Mouse (Mus musculus): ENCODE results near the gene Gm10260. TPM values are rescaled to one million over a fixed set of nuclear protein-coding genes. Genes with fewer than 3 reads are reported as not detected.

Gm10260 gene
- polyA plus RNA-seq (2016; fragmentation: Nextera tagmentation; extraction: Ambion mirVana), result 5.5 and 6.2 TPM in 2 replicates

DNA sequence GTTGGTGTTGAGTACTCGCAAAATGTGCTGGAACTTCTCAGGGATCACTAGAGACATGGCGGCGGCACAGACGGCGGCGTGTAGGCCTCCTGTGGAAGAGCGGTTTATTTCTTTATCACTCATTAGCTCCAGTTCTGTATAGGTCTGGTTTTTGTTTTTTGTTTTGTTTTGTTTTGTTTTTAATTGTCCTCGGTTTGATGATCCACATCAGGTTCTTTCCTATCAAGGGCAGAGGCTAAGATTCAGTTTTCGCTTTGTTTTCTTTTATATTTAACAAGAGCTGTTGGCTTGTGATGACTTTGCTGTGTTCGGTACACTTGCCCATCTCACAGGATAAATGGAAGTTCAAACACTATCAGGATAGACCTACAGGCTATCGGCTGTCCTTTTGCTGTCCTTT, at the start of gene Gm10260:
Gm10260 (minus strand) TSS at position 101 of the 400 bp plus-strand sequence.
- peaks cover 27% of the 10 kb centered on the region for H3K4me1 ChIP-seq
- no peak for DNase-seq (ENCODE audit: extremely low spot score, low spot score)
- H3K27me3 ChIP-seq (ENCODE audit: poor library complexity, severe bottlenecking), result no peaks in the 10 kb centered on the region
- H3K9me3 ChIP-seq, result no peaks in the 10 kb centered on the region
- 98% methylated on average over 11 of the region's 11 CpGs for WGBS
- H3K36me3 ChIP-seq (replicated peaks), result no peaks in the 10 kb centered on the region
- H3K27ac ChIP-seq, result no peak within 1 kb of the TSS
- no peak within 1 kb of the TSS for H3K4me3 ChIP-seq

DNA sequence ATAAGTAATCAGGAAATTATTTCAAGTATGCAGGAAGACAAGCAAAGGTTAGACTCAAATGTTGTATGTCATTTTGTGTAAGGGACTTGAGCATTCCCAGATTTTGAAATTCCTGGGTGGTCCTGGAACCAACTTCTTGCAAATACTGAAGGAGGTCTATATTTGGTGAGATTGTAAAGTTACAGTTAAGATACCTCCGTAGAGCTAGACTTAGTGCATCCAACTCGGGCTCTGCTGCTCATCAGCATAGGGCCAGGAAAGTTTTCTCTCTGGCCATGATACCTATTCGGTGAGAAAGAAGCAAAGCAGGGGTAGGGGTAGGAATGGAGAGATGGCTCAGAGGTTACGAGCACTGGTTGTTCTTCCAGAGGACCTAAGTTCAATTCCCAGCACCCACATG, 49.4 kb upstream of the Gm10260 start:
- Histone ChIP-seq H3K9me3 (no peaks in the 10 kb centered on the region), H3K4me1 (0 out of 2 replicates have a peak, but pooled peaks cover 3% of the 10 kb centered on the region), H3K27ac (no peak overlapping the region), H3K4me3 (no peak overlapping the region), H3K27me3 (ENCODE audit: poor library complexity, severe bottlenecking) (no peaks in the 10 kb centered on the region), H3K36me3 (replicated peaks) (no peaks in the 10 kb centered on the region)
- DNase-seq (ENCODE audit: extremely low spot score, low spot score), result no peak
- 93% methylated on average over 4 of the region's 4 CpGs for WGBS

DNA sequence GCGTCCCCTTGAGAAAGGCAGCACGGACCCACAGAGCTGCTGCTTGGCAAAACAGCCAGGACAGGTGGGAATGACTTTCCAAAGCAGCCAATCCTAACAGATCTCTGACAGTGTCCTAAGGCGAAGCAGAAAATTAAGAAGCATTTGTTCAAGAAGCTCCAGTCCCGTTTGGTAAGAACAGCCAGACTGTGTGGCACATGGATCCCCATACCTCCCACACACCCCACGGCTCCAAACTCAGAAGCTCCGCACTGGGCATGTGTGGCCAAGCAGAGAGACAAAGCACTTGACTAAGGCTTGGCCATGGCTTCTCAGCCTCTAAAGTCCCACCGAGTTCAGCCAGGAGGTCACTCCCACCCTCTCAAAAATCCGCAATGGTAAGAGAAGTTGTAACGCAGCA, 45.5 kb upstream of the Gm10260 start:
- DNase-seq (ENCODE audit: extremely low spot score, low spot score), result no peak
- Histone ChIP-seq H3K27ac (0 out of 2 replicates have a peak overlapping the region, but pooled peaks have one; percentile 41), H3K27me3 (ENCODE audit: poor library complexity, severe bottlenecking) (no peaks in the 10 kb centered on the region), H3K4me1 (peaks cover 27% of the 10 kb centered on the region), H3K4me3 (no peak overlapping the region), H3K36me3 (replicated peaks) (no peaks in the 10 kb centered on the region), H3K9me3 (no peaks in the 10 kb centered on the region)
- 91% methylated on average over 9 of the region's 9 CpGs for WGBS

DNA sequence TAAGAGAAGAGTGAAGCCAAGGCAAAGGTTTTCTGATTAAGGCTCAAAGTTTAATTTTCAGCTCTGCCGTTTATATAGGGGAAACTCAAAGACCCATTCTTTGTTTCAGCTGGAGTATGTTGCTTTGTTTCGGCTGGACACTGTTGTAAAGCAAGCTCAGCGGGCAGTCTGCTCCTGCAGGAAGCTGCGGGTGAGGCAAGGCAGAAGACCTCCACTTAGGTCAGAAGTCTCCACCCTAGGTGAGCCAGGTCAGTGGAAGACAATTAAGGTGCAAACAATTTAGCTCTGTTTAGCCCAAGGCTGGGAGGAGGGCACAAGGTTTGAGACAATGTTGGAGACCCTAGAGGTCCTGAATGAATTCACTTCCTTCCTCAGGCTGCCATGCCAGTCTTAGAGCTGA, 42.0 kb upstream of the Gm10260 start:
- 0 out of 2 replicates have a peak, but pooled peaks cover 4% of the 10 kb centered on the region for H3K27me3 ChIP-seq (ENCODE audit: poor library complexity, severe bottlenecking)
- DNase-seq (ENCODE audit: extremely low spot score, low spot score), result no peak
- peaks cover 60% of the 10 kb centered on the region for H3K4me1 ChIP-seq
- H3K27ac ChIP-seq, result peak overlapping the region; percentile 66
- H3K4me3 ChIP-seq, result no peak overlapping the region
- H3K9me3 ChIP-seq, result no peaks in the 10 kb centered on the region
- no peaks in the 10 kb centered on the region for H3K36me3 ChIP-seq (replicated peaks)
- WGBS, result 44% methylated on average over 4 of the region's 4 CpGs

DNA sequence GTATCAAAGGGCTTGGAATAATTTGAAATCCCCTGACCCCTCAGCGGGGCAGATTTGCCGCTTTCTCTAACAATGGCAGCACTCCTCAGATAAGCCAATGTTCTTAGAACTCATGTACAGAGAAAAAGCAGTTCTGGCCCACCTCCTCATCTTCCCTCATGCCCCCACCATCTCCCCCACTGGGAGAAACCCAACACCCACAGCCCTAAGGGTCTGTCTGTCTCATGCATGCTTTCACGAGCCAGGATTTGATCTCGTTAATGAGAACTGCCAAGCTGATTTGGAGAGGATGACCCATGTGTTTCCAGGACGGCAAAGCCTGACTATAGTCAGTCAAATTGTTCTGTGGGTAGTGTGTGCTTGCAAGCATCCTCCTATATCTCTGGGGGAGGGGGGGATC, 37.0 kb upstream of the Gm10260 start:
- Histone ChIP-seq H3K9me3 (no peaks in the 10 kb centered on the region), H3K27ac (peak overlapping the region; percentile 82), H3K4me3 (no peak overlapping the region), H3K27me3 (ENCODE audit: poor library complexity, severe bottlenecking) (0 out of 2 replicates have a peak, but pooled peaks cover 4% of the 10 kb centered on the region), H3K4me1 (peaks cover 82% of the 10 kb centered on the region), H3K36me3 (replicated peaks) (no peaks in the 10 kb centered on the region)
- peak; percentile 72 for DNase-seq (ENCODE audit: extremely low spot score, low spot score)
- 2% methylated on average over 5 of the region's 5 CpGs for WGBS

DNA sequence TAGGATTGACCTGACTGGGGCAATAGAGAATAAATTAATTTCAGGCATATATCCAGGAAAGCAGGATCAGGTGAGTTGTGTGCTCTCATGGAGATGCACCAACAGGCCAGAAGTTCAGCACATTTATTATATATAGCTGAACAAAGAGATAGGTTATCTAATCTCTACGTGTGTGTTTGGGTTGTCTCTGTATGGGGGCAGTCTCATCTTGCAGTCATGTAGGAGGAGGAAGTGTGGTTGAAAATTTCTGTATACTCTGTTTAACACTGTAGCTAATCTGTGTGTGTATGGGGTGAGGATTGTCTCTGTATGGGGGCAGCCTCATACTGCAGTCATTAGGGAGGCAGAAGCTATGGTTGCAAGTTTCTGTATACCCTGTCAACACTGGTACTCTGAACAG, 34.3 kb upstream of the Gm10260 start:
- H3K4me3 ChIP-seq, result no peak overlapping the region
- H3K9me3 ChIP-seq, result no peaks in the 10 kb centered on the region
- peak; percentile 10 for DNase-seq (ENCODE audit: extremely low spot score, low spot score)
- peak overlapping the region; percentile 60; the same call in 1 of the 2 replicates for H3K27ac ChIP-seq
- H3K4me1 ChIP-seq, result peaks cover 66% of the 10 kb centered on the region
- H3K36me3 ChIP-seq (replicated peaks), result no peaks in the 10 kb centered on the region
- H3K27me3 ChIP-seq (ENCODE audit: poor library complexity, severe bottlenecking), result no peaks in the 10 kb centered on the region
- WGBS, result 73% methylated on average over 1 of the region's 1 CpGs

DNA sequence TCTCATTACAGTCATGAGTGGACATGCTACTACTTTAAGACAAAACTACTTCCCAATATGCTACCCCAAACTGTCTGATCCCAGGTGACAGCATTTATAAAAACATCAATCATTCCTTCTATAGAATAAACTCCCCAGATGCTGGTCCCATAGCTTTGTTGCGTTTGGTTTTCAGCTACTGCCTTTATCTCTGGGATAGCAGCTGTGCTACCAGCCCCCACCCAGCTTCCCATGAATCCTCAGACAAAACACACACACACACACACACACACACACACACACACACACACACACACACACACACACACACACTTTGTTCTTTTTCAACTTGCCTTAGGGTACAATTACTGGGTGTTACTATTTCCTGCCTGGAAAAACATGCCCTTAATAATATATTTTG, 33.5 kb upstream of the Gm10260 start:
- H3K9me3 ChIP-seq, result no peaks in the 10 kb centered on the region
- H3K27ac ChIP-seq, result peak overlapping the region; percentile 60; the same call in 1 of the 2 replicates
- no peak overlapping the region for H3K4me3 ChIP-seq
- peak; percentile 11 for DNase-seq (ENCODE audit: extremely low spot score, low spot score)
- no peaks in the 10 kb centered on the region for H3K36me3 ChIP-seq (replicated peaks)
- no peaks in the 10 kb centered on the region for H3K27me3 ChIP-seq (ENCODE audit: poor library complexity, severe bottlenecking)
- H3K4me1 ChIP-seq, result peaks cover 58% of the 10 kb centered on the region
- 59% methylated on average over 1 of the region's 1 CpGs for WGBS

DNA sequence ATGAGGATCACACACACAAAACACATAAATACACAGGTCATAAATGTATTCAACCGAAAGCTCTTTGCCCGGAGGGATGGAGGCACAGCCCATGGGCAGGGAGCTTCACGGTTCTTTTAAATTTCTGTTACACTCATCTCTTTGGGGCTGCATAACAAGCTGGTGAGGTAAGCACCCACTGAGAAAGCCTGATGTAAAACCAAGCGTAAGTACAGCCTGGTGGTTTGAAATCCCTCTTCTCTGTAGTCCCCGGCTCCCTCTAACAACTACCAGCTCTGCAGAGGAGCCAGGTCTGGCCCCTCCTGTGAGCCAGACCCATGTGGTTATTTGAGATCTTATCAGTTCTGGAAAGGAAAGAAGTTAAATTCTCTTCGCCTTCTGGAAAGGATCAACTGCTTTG, 31.2 kb upstream of the Gm10260 start:
- no peaks in the 10 kb centered on the region for H3K36me3 ChIP-seq (replicated peaks)
- no peaks in the 10 kb centered on the region for H3K9me3 ChIP-seq
- H3K27ac ChIP-seq, result peak overlapping the region; percentile 65
- 81% methylated on average over 6 of the region's 6 CpGs for WGBS
- no peaks in the 10 kb centered on the region for H3K27me3 ChIP-seq (ENCODE audit: poor library complexity, severe bottlenecking)
- H3K4me1 ChIP-seq, result peaks cover 35% of the 10 kb centered on the region
- H3K4me3 ChIP-seq, result no peak overlapping the region
- DNase-seq (ENCODE audit: extremely low spot score, low spot score), result peak; percentile 10

DNA sequence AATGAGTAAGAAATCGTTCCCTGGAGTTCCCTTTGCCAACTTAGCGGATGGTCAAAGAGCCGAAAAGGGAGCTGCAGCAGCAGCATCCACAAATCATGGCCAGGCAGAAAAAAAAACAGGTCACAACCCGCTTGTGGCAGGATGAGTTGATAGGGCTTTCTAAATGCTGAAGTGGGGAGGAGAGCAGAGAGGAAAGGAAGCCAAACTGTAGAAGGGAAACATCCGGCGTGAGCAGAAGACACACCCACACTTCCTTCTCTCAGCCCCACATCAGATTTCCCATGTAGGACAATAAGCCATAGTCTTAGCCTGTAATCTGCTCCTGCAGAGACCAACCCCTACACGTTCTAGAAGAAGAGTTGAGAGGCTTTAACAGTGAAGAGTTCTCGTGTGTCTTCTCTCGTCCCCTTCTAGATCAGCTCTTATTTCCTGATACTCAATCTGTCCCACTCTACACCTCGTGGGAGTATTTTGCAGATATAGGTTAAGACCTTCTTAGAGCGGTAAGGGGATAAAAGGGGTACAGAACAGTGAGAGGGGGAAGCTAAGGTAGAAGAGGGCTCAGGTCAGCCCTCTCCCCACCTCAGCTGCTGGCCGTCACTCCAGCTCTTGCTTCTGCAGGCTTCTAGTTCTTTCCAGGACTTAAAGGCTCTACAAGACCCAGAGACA, 29.5 kb upstream of the Gm10260 start:
- no peaks in the 10 kb centered on the region for H3K36me3 ChIP-seq (replicated peaks)
- H3K4me1 ChIP-seq, result peaks cover 33% of the 10 kb centered on the region
- H3K9me3 ChIP-seq, result no peaks in the 10 kb centered on the region
- no peaks in the 10 kb centered on the region for H3K27me3 ChIP-seq (ENCODE audit: poor library complexity, severe bottlenecking)
- DNase-seq (ENCODE audit: extremely low spot score, low spot score), result peak; percentile 6
- H3K4me3 ChIP-seq, result no peak overlapping the region
- 0 out of 2 replicates have a peak overlapping the region, but pooled peaks have one; percentile 3 for H3K27ac ChIP-seq
- WGBS, result 87% methylated on average over 12 of the region's 12 CpGs

DNA sequence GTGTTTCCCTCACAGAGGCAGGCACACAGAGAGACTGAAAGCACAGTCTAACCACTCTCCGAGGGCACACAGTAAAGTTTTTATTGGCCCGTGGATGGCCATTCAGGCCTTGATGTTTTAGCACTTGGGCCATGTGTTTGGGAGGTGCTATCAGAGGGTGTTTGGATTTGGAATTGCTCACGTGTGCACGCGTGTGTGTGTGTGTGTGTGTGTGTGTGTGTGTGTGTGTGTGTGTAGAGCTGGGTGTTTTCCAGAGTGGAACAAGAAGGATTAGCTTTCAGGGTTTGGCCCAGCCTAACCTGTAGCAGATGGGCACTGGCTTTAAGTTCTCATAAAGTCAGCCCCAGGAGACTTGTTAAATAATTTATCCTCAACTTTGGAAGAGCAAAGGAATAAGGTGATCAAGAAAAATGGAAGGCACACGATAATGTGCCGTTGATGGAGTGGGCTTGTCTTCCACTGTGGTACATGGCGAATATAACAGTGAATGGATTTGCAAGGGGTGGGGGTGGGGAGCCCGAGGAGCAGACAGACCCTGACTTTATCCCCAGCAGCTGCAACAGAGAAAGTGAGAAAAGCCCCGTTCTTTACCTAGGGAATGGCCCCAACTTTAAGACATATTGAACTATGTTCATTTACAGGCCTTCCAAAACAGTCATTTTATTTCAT, 24.9 kb upstream of the Gm10260 start:
- WGBS, result 83% methylated on average over 10 of the region's 10 CpGs
- no peaks in the 10 kb centered on the region for H3K9me3 ChIP-seq
- H3K4me1 ChIP-seq, result peaks cover 37% of the 10 kb centered on the region
- H3K27me3 ChIP-seq (ENCODE audit: poor library complexity, severe bottlenecking), result no peaks in the 10 kb centered on the region
- H3K27ac ChIP-seq, result 0 out of 2 replicates have a peak overlapping the region, but pooled peaks have one; percentile 16
- H3K36me3 ChIP-seq (replicated peaks), result no peaks in the 10 kb centered on the region
- no peak overlapping the region for H3K4me3 ChIP-seq
- DNase-seq (ENCODE audit: extremely low spot score, low spot score), result no peak

DNA sequence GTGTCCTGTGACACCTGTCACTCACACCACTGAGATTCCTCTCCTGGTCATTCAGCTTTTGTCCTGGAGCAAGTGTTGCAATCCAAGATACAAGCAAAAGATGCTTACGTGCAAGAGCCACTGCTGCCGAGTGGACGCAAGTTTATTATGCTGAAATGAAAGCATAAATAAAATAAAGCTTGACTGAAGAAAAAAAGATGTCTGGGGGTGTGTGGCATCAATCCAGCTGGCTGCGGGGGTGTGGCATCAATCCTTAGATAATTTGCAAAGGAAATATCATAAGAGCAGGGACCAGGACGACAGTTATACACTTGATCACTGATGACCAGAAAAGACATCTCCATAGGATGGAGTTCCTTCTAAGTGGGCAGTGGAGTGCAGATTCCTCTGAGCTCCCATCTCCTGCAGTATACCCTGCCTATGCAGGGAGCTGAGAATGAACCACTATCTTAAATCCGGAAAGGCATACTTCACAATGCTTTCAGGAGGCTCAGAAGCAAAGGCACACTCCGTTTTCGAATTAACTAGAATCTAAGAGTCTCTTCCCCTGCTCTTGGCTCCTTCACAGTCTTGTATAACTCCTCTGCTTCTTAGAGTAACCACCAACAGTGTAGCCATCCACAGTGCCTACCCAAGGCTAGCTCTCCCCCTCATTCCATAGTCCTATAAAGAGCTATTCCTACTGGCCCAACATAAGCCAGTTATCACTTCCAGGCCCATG, 23.2 kb upstream of the Gm10260 start:
- no peaks in the 10 kb centered on the region for H3K27me3 ChIP-seq (ENCODE audit: poor library complexity, severe bottlenecking)
- H3K27ac ChIP-seq, result no peak overlapping the region
- H3K36me3 ChIP-seq (replicated peaks), result no peaks in the 10 kb centered on the region
- no peak overlapping the region for H3K4me3 ChIP-seq
- H3K9me3 ChIP-seq, result no peaks in the 10 kb centered on the region
- no peak for DNase-seq (ENCODE audit: extremely low spot score, low spot score)
- peaks cover 37% of the 10 kb centered on the region for H3K4me1 ChIP-seq
- 89% methylated on average over 8 of the region's 8 CpGs for WGBS

DNA sequence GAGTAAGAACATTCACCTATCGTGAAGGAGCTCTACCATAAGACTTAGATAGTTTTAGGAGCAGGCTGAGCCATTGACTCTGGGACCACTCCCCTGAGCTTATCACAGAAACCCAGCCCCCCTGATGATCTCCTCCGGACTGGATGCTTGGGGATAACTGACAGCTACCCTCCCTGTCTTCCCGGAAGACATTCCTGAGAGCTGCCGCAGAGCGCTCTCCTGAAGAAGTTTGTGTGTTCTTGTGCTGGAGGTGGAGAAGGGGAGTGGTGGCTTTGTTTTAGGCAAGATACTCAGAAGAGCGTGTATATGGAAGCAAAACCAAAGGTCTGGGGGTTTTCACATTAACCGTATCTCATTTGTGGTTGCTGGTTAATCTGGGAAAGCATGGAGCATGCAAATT, 21.6 kb upstream of the Gm10260 start:
- Histone ChIP-seq H3K36me3 (replicated peaks) (no peaks in the 10 kb centered on the region), H3K4me3 (no peak overlapping the region), H3K9me3 (no peaks in the 10 kb centered on the region), H3K4me1 (peaks cover 37% of the 10 kb centered on the region), H3K27me3 (ENCODE audit: poor library complexity, severe bottlenecking) (no peaks in the 10 kb centered on the region), H3K27ac (no peak overlapping the region)
- WGBS, result 44% methylated on average over 7 of the region's 7 CpGs
- no peak for DNase-seq (ENCODE audit: extremely low spot score, low spot score)

DNA sequence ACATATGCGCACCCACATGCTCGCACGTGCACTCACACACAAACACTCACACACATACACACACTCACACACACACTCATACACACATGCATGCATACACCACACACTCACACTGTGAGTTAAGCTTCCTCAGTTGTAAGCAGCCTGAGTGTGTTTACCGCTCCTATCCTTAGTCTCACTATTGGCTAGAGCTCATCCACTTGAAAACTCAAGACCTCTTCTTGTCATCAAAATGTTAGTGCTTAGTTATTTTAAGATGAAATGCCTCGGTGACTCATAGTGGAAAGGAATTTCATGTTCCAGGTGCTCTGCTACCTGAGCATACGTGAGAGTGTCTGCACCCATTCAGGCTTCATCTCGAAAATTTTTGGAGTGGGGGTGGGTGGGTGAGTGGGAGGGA, 21.2 kb upstream of the Gm10260 start:
- H3K27me3 ChIP-seq (ENCODE audit: poor library complexity, severe bottlenecking), result no peaks in the 10 kb centered on the region
- no peak overlapping the region for H3K27ac ChIP-seq
- H3K36me3 ChIP-seq (replicated peaks), result no peaks in the 10 kb centered on the region
- H3K4me3 ChIP-seq, result no peak overlapping the region
- peaks cover 39% of the 10 kb centered on the region for H3K4me1 ChIP-seq
- no peaks in the 10 kb centered on the region for H3K9me3 ChIP-seq
- no peak for DNase-seq (ENCODE audit: extremely low spot score, low spot score)
- WGBS, result 88% methylated on average over 7 of the region's 7 CpGs

Measured in forebrain, embryonic 10.5 days (tissue).